Mouse (Mus musculus) left cerebral cortex, adult 18-20 months (tissue): Measurements from ENCODE around the gene 9230113P08Rik. TPM values are rescaled to one million over a fixed set of nuclear protein-coding genes. Genes with fewer than 3 reads are reported as not detected.
"Not testable (repeated sequence)": the region's sequence is repeated elsewhere in the genome, so short reads cannot be mapped to it uniquely, and the experiment has no call there.

Experiments
- DNase-seq, 2 experiments: peaks; one replicate each; pipeline ENCODE4 v3.0.0; 2021 to 2022; ENCODE audit warnings: low spot score in 2 of 2, mixed read lengths in 1 of 2
- long read RNA-seq, 2 experiments: library from polyadenylated mRNA; stranded (forward); transcript quantifications; one replicate each; pipeline ENCODE4 v2.0.0; 2021
- total RNA-seq, 2 experiments: library from RNA; stranded (reverse); gene quantifications; 2 replicates each; pipeline ENCODE4 v1.2.3; 2021

9230113P08Rik gene
- total RNA-seq = not detected
- long read RNA-seq, experiment 1 = 0 reads
- long read RNA-seq, experiment 2 = 0 reads

DNA sequence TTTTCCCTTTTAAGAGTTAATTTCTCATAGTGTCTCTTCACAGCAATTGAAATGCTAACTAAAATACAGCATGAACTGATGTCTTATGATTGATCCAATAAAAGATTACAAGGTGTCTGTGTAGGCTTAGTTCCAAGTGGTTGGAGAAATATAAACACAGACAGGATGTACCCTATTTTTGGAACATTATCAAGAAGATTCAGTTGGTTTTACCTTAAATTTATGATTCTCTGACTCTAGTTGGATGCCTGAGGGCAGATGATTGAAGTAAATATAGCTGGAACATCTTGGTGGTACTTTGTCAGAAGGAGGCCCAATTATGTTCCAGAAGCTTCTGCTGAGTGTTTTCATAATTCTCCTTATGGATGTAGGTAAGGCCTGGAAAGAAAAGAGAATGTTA, at the start of gene 9230113P08Rik:
9230113P08Rik (plus strand) TSS at position 301 of the 400 bp plus-strand sequence.
- DNase-seq = not testable (repeated sequence)

DNA sequence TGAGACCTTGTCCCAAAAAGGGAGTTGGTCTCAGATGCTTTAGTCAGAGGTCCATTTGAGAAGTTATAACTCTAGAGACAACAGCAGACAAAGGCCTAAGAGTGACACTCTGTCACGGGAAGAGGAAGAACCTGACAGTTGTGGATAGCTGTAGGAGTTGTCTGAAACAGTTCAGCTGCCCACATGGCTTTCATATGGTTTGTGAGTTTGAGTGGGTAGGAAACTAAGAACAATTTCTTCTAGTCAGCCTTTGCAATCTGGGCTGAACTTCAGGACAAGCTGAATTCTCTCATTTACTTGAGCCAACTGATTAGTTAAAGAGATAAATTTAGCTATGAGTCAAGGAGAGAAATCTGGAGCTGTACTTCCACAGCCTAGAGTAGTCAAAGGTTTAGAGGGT, 15.1 kb upstream of the 9230113P08Rik start:
- DNase-seq = peak; percentile 5 to 23

DNA sequence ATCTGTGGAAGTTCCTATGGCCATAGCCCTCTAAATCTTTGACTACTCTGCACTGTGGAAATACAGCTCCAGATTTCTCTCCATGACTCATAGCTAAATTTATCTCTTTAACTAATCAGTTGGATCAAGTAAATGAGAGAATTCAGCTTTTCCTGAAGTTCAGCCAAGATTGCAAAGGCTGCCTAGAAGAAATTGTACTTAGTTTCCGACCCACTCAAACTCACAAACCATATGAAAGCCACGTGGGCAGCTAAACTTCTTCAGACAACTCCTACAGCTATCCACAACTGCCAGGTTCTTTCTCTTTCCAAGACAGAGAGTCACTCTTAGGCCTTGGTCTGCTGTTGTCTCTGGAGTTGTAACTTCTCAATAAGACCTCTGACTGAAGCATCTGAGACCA, 3.7 kb upstream of the 9230113P08Rik start:
- DNase-seq = peak; percentile 17 to 64

DNA sequence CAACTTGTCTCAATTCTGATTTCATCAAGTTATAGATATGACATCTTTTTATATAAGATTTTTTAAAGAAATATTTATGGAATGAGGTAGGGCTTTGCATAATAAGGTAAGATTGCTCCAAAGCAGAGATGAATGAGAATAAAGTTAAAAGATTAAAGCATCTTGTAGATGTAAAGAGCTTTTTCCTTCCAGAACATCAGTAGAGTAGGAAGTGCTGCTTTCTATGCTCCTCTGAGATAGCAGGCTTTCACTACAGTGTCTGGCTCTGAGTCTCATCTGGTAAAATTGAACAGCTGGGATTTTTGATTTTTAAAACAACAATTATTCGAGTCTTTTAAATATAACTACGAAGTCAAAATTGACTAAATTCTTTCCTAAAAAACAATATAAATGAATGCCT, 22.6 kb downstream of the 9230113P08Rik start:
- DNase-seq = no peak

Other genes with a start within 250 kb of the 9230113P08Rik start
- not detected for gene Pate1, start 221.0 kb upstream of the 9230113P08Rik start, total RNA-seq
- not detected for gene Gm17677, start 167.4 kb upstream of the 9230113P08Rik start, total RNA-seq
- not detected for gene Gm17727, start 130.3 kb upstream of the 9230113P08Rik start, total RNA-seq
- not detected for gene Gm27235, start 118.3 kb upstream of the 9230113P08Rik start, total RNA-seq
- not detected for gene D730048I06Rik, start 118.3 kb upstream of the 9230113P08Rik start, total RNA-seq
- not detected for gene 9230110F15Rik, start 64.3 kb upstream of the 9230113P08Rik start, total RNA-seq
- not detected for gene Gm5916, start 220.4 kb downstream of the 9230113P08Rik start, total RNA-seq